Mouse (Mus musculus): Measurements from ENCODE around the gene Efnb3. TPM values are rescaled to one million over a fixed set of nuclear protein-coding genes. Genes with fewer than 3 reads are reported as not detected.

Efnb3 gene
- polyA plus RNA-seq, 1 experiment from 2014 or later: 35.6 TPM

GRCm38 (mm10) chr11:69603516-69603915 lies 43.5 kb upstream of the Efnb3 start:
- H3K4me1 ChIP-seq (ENCODE audit: control insufficient read depth, insufficient read depth, low read length): peaks cover 13% of the 10 kb centered on the region
- no peaks in the 10 kb centered on the region for H3K27me3 ChIP-seq (ENCODE audit: control insufficient read depth, insufficient read depth, low read length)
- no peak overlapping the region; the same call in 1 of the 2 replicates for H3K4me3 ChIP-seq (ENCODE audit: low read depth, low read length)
- WGBS: 80% methylated on average over 8 of the region's 8 CpGs
- H3K9me3 ChIP-seq (ENCODE audit: control insufficient read depth, low read length): no peaks in the 10 kb centered on the region
- H3K27ac ChIP-seq (ENCODE audit: low read depth, low read length): no peak overlapping the region
- no peak overlapping the region for H3K9ac ChIP-seq (replicated peaks; ENCODE audit: low read depth, low read length)
- ATAC-seq (ENCODE audit: low read depth): no peak
- peak overlapping the region; percentile 98; the same call in 1 of the 2 replicates for H3K4me2 ChIP-seq (ENCODE audit: low read depth, low read length)
- peaks cover 3% of the 10 kb centered on the region; the same call in 1 of the 2 replicates for H3K36me3 ChIP-seq (ENCODE audit: control insufficient read depth, insufficient read depth, low read length)

- H3K9ac ChIP-seq (replicated peaks; ENCODE audit: low read depth, low read length): no peak overlapping the region
- WGBS: 81% methylated on average over 3 of the region's 3 CpGs
- ATAC-seq (ENCODE audit: low read depth): no peak
- peaks cover 3% of the 10 kb centered on the region; the same call in 1 of the 2 replicates for H3K36me3 ChIP-seq (ENCODE audit: control insufficient read depth, insufficient read depth, low read length)
- H3K9me3 ChIP-seq (ENCODE audit: control insufficient read depth, low read length): no peaks in the 10 kb centered on the region
- H3K4me3 ChIP-seq (ENCODE audit: low read depth, low read length): no peak overlapping the region
- H3K4me1 ChIP-seq (ENCODE audit: control insufficient read depth, insufficient read depth, low read length): peaks cover 13% of the 10 kb centered on the region
- no peaks in the 10 kb centered on the region for H3K27me3 ChIP-seq (ENCODE audit: control insufficient read depth, insufficient read depth, low read length)
- H3K4me2 ChIP-seq (ENCODE audit: low read depth, low read length): no peak overlapping the region
- no peak overlapping the region for H3K27ac ChIP-seq (ENCODE audit: low read depth, low read length)
These were observed 41.8 kb upstream of the Efnb3 start for GRCm38 (mm10) chr11:69601768-69602167.

GRCm38 (mm10) chr11:69600098-69600497 lies 40.1 kb upstream of the Efnb3 start:
- ATAC-seq (ENCODE audit: low read depth): peak; percentile 65; the same call in 1 of the 2 replicates
- peak overlapping the region; percentile 8; the same call in 1 of the 2 replicates for H3K4me2 ChIP-seq (ENCODE audit: low read depth, low read length)
- WGBS: 14% methylated on average over 6 of the region's 6 CpGs
- peaks cover 3% of the 10 kb centered on the region; the same call in 1 of the 2 replicates for H3K36me3 ChIP-seq (ENCODE audit: control insufficient read depth, insufficient read depth, low read length)
- no peaks in the 10 kb centered on the region for H3K27me3 ChIP-seq (ENCODE audit: control insufficient read depth, insufficient read depth, low read length)
- H3K9ac ChIP-seq (replicated peaks; ENCODE audit: low read depth, low read length): no peak overlapping the region
- H3K4me1 ChIP-seq (ENCODE audit: control insufficient read depth, insufficient read depth, low read length): peaks cover 13% of the 10 kb centered on the region
- H3K4me3 ChIP-seq (ENCODE audit: low read depth, low read length): no peak overlapping the region
- no peaks in the 10 kb centered on the region for H3K9me3 ChIP-seq (ENCODE audit: control insufficient read depth, low read length)
- peak overlapping the region; percentile 46 for H3K27ac ChIP-seq (ENCODE audit: low read depth, low read length)

GRCm38 (mm10) chr11:69599436-69599835 lies 39.4 kb upstream of the Efnb3 start:
- ATAC-seq (ENCODE audit: low read depth): no peak
- Histone ChIP-seq H3K4me3 (ENCODE audit: low read depth, low read length) (no peak overlapping the region), H3K36me3 (ENCODE audit: control insufficient read depth, insufficient read depth, low read length) (peaks cover 3% of the 10 kb centered on the region; the same call in 1 of the 2 replicates), H3K27ac (ENCODE audit: low read depth, low read length) (peak overlapping the region; percentile 25), H3K4me1 (ENCODE audit: control insufficient read depth, insufficient read depth, low read length) (peaks cover 7% of the 10 kb centered on the region), H3K9me3 (ENCODE audit: control insufficient read depth, low read length) (no peaks in the 10 kb centered on the region), H3K27me3 (ENCODE audit: control insufficient read depth, insufficient read depth, low read length) (no peaks in the 10 kb centered on the region), H3K9ac (replicated peaks; ENCODE audit: low read depth, low read length) (no peak overlapping the region), H3K4me2 (ENCODE audit: low read depth, low read length) (no peak overlapping the region)
- 6% methylated on average over 9 of the region's 9 CpGs for WGBS

- Histone ChIP-seq H3K4me2 (ENCODE audit: low read depth, low read length) (no peak overlapping the region), H3K27me3 (ENCODE audit: control insufficient read depth, insufficient read depth, low read length) (no peaks in the 10 kb centered on the region), H3K27ac (ENCODE audit: low read depth, low read length) (no peak overlapping the region), H3K4me1 (ENCODE audit: control insufficient read depth, insufficient read depth, low read length) (no peaks in the 10 kb centered on the region), H3K9me3 (ENCODE audit: control insufficient read depth, low read length) (no peaks in the 10 kb centered on the region), H3K4me3 (ENCODE audit: low read depth, low read length) (no peak overlapping the region), H3K9ac (replicated peaks; ENCODE audit: low read depth, low read length) (no peak overlapping the region), H3K36me3 (ENCODE audit: control insufficient read depth, insufficient read depth, low read length) (0 out of 2 replicates have a peak, but pooled peaks cover 10% of the 10 kb centered on the region)
- ATAC-seq (ENCODE audit: low read depth): no peak
- WGBS: 96% methylated on average over 6 of the region's 6 CpGs
These were observed 34.8 kb upstream of the Efnb3 start for GRCm38 (mm10) chr11:69594853-69595252.

GRCm38 (mm10) chr11:69592799-69593198 lies 32.8 kb upstream of the Efnb3 start:
- Histone ChIP-seq H3K4me1 (ENCODE audit: control insufficient read depth, insufficient read depth, low read length) (no peaks in the 10 kb centered on the region), H3K4me2 (ENCODE audit: low read depth, low read length) (no peak overlapping the region), H3K9ac (replicated peaks; ENCODE audit: low read depth, low read length) (no peak overlapping the region), H3K27ac (ENCODE audit: low read depth, low read length) (no peak overlapping the region), H3K9me3 (ENCODE audit: control insufficient read depth, low read length) (no peaks in the 10 kb centered on the region), H3K36me3 (ENCODE audit: control insufficient read depth, insufficient read depth, low read length) (peaks cover 30% of the 10 kb centered on the region), H3K27me3 (ENCODE audit: control insufficient read depth, insufficient read depth, low read length) (no peaks in the 10 kb centered on the region), H3K4me3 (ENCODE audit: low read depth, low read length) (no peak overlapping the region)
- ATAC-seq (ENCODE audit: low read depth): no peak
- WGBS: 90% methylated on average over 4 of the region's 4 CpGs

- Histone ChIP-seq H3K9ac (replicated peaks; ENCODE audit: low read depth, low read length) (no peak overlapping the region), H3K36me3 (ENCODE audit: control insufficient read depth, insufficient read depth, low read length) (peaks cover 31% of the 10 kb centered on the region), H3K4me1 (ENCODE audit: control insufficient read depth, insufficient read depth, low read length) (no peaks in the 10 kb centered on the region), H3K4me3 (ENCODE audit: low read depth, low read length) (no peak overlapping the region), H3K27me3 (ENCODE audit: control insufficient read depth, insufficient read depth, low read length) (no peaks in the 10 kb centered on the region), H3K4me2 (ENCODE audit: low read depth, low read length) (no peak overlapping the region), H3K9me3 (ENCODE audit: control insufficient read depth, low read length) (no peaks in the 10 kb centered on the region), H3K27ac (ENCODE audit: low read depth, low read length) (no peak overlapping the region)
- WGBS: 83% methylated on average over 7 of the region's 7 CpGs
- ATAC-seq (ENCODE audit: low read depth): peak; percentile 54; the same call in 1 of the 2 replicates
These were observed 32.1 kb upstream of the Efnb3 start for GRCm38 (mm10) chr11:69591899-69592637.

- Histone ChIP-seq H3K4me2 (ENCODE audit: low read depth, low read length) (no peak overlapping the region), H3K4me3 (ENCODE audit: low read depth, low read length) (no peak overlapping the region), H3K27ac (ENCODE audit: low read depth, low read length) (no peak overlapping the region), H3K9me3 (ENCODE audit: control insufficient read depth, low read length) (no peaks in the 10 kb centered on the region), H3K27me3 (ENCODE audit: control insufficient read depth, insufficient read depth, low read length) (no peaks in the 10 kb centered on the region), H3K9ac (replicated peaks; ENCODE audit: low read depth, low read length) (no peak overlapping the region), H3K4me1 (ENCODE audit: control insufficient read depth, insufficient read depth, low read length) (no peaks in the 10 kb centered on the region), H3K36me3 (ENCODE audit: control insufficient read depth, insufficient read depth, low read length) (peaks cover 31% of the 10 kb centered on the region)
- no peak for ATAC-seq (ENCODE audit: low read depth)
- 88% methylated on average over 3 of the region's 3 CpGs for WGBS
These were observed 31.4 kb upstream of the Efnb3 start for GRCm38 (mm10) chr11:69591424-69591823.

- H3K4me2 ChIP-seq (ENCODE audit: low read depth, low read length): no peak overlapping the region
- H3K4me3 ChIP-seq (ENCODE audit: low read depth, low read length): no peak overlapping the region
- H3K27me3 ChIP-seq (ENCODE audit: control insufficient read depth, insufficient read depth, low read length): no peaks in the 10 kb centered on the region
- H3K36me3 ChIP-seq (ENCODE audit: control insufficient read depth, insufficient read depth, low read length): peaks cover 31% of the 10 kb centered on the region
- WGBS: 98% methylated on average over 8 of the region's 8 CpGs
- no peak for ATAC-seq (ENCODE audit: low read depth)
- H3K9me3 ChIP-seq (ENCODE audit: control insufficient read depth, low read length): no peaks in the 10 kb centered on the region
- H3K27ac ChIP-seq (ENCODE audit: low read depth, low read length): no peak overlapping the region
- no peaks in the 10 kb centered on the region for H3K4me1 ChIP-seq (ENCODE audit: control insufficient read depth, insufficient read depth, low read length)
- H3K9ac ChIP-seq (replicated peaks; ENCODE audit: low read depth, low read length): no peak overlapping the region
These were observed 30.6 kb upstream of the Efnb3 start for GRCm38 (mm10) chr11:69590622-69591021.
